Mouse (Mus musculus) right cerebral cortex, postnatal 25 days (tissue): ENCODE results near the gene Ctdspl.
A peak's percentile ranks its signal among the peaks of the same experiment; 100 is the strongest.

Source experiments
- DNase-seq: peaks from one replicate; pipeline ENCODE4 v3.0.0; 2022

The Ctdspl gene

DNA sequence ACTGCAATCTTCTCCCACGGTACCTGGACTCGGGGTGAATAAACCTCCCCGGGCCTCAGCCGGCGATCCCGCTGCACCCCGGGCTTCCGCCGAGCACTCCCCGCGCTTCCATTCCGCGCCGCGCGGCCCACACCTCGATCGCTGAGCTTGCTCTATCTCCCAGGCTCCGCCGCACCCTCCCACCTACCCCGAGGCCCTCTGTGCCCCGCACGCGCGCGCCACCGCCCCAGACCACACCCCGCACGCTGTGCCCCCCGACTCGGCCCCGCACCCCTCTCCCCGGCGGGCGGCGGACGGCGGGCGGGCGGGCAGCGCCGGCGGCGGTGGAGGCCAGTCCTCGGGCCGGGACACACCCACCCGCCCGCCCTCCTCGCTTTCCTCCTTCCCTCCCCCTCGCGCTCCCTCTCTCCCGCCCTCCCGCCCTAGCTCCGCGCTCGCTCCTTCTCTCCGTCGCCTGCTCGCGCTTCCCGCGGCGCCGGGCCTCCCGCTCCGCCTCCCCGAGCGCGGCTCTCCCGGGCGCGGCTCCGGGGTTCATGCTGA is at the start of gene Ctdspl:
Gene Ctdspl, plus strand, starts transcription at position 343 of the 540 bp plus-strand sequence.
- peak; percentile 79 for DNase-seq

DNA sequence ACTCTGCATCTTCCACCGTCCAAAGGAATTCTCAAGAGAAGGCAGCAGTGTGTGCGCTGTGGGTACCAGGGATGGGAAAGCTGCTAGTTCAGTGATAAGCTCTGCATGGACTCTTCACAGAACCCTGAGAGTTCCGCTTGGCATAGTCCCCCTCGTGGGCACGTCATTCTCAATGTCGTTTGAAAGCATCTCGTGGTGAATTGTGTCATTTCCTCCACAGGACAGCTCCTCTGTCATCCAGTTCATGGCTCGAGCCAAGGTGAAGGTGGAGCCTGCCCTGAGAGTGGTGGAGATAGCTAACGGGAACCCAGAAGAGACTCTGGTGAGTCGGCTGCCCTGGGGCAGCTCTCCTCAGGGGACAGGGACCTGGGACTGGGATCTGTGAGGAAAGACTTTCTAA is 49.4 kb upstream of the Ctdspl start:
- no peak for DNase-seq

DNA sequence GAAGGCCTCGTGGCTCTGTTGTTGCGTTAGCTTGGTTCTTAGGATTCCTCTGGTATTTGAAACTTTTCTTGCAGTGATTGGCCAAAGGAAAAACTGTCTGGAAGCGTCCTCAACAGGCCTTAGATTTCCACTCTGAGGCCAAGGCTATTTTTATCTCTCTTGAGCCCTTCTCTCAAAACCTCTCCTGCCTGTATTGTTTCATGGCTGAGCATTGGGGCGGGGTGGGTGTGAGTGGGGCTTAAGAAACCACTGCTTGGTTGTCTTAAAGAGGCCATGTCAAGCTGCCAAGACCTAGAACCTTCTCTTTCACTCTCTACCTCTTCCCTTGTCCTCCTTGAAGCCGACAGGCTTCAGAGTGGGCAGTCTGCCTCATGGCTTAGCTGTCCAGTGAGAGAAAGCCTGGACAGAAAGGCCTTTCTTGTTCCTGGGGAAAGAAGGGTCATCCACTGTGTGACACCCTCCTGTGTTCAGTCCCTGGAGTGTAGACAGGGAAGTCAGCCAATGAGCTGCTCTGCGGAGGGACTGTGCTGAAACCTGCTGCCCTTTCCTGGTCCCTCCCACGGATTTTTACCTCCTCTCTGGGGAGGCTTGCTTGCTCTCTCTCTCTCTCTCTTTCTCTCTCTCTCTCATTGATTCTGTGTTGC is 48.8 kb upstream of the Ctdspl start:
- DNase-seq: no peak

DNA sequence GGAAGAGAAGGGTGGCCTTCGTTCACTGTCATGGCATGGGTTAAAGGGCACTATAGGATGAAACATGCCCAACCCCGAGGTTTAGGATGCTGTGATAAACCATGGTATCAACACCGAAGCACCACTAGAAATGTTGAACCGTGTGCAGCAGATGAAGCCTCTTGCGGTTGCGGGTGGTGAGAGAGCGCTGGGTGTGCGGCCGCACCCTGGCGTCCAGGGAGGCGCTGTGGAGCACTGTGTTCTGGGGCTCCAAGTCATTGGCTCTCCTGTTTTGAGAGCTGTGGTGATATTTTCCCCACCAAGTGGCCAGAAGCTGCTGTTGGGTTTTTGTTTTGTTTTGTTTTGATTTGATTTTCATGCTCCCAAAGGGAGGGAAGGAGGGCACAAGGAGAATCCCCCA is 47.7 kb upstream of the Ctdspl start:
- DNase-seq: no peak

DNA sequence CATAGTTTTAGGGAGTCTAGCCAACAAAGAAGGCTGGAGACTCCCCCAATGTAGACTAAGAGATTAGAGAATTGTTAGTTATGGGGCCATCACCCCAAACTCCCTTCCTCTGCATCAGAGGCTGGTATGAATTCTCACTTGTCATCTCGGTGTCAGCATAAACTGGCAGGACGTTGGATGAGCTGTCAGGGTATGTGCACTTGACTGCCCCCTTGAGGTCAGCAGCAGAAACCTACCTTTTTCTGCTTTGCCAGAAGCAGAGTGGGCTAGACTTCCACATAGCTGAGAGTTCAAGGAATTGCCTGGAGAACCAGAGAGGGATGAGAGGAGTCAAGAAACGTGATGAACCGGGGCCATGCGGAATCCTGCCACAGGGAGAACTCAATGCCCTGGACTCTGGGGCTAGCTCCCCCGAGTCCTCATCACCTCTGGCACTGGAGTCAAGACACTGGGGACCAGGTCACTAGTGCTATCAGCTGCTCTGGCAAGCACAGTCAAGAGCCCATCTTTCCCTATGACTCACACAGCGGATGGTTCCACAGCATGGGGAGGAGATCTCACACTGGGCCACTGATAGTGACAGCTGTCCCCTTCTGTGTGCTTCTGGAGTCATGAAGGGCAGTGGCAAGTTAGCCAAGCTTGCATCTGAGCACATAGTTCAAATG is 44.8 kb upstream of the Ctdspl start:
- DNase-seq: no peak

DNA sequence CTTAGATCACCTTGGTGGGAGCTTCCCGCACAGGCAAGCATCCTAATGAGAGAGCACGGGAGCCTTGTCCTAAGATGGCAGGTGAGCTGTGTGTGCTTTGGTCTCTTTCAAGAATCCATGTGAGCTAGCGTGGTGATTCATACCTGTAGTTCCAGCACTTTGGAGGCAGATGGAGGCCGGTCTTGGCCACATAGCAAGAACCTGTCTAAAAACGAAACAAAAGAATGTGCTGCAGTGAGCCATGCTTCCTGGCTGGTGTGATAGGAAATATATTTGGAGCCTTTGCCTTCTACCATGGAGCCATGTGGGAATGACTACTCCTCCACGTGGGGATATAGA is 44.3 kb upstream of the Ctdspl start:
- peak; percentile 10 for DNase-seq

DNA sequence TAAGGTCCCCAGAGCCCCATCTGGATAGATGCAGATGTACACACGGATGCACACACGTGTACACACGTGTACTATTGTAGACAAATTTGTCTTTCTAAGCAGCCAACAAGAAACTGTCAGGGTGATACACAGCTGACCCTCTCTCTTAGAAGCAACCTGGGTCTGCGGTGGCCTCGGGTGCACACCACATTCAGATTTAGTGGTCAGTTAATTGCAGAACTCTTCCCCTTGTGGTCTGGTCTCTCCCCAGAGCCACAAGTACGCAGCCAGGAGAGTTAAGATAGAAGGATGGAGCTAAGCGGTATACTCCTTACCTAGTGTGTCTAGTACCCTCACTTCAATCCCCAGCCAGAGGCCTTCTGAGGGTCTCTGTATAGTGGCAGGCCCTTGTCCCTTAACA is 43.1 kb upstream of the Ctdspl start:
- DNase-seq: no peak

DNA sequence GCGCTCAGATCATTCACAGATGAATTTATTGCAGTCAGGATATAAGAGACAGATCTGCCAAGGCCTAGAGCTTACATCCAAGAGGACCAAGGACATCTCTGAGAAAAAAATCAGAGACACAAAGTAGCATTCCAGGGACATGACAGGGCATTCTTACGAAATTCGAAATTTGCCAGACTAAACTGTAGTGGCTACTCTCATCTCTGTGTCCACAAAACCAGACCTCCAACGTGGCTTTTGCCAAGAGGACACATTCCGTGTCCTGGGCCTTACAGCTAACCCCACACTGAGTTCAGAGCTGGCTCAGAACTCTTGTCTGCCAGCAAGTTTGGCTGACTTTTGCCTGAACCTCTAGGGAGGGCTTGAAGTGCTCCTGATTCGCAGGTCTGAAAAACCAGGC is 40.5 kb upstream of the Ctdspl start:
- DNase-seq: no peak

DNA sequence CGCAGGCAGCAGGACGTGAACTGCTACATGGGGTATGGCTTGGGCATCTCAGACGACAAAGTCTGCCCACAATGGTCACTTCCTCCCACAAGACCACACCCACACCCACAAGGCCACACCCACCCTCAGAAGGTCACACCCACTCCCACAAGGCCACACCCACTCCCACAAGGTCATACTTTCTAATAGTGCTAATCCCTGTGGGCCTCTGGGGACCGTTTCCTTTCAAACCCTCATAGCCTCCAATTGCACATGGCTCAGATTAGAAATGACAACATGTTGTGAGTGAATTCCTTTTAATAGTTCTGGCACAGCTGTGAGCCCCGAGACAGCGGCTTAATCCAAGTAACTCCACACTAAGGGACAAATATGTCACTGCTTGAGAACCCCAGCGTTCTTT is 39.1 kb upstream of the Ctdspl start:
- no peak for DNase-seq

DNA sequence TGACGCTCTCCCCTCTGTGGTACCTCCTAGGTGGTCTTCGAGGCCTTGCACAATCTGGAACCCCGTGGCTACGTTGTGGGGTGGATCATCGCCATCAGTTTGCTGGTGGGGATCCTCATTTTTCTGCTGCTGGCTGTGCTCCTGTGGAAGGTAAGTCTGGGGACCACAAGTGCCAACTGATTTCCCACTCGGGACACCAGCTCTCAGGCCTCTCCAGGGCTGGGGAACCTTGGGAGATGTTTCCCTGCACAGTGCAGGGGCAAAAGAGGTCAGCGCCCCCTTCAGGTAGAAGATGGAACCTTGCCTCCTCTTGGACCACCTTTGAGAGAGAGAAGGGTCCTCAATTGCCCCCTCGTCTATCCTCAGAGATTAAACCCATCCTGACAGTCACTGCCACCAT is 38.5 kb upstream of the Ctdspl start:
- DNase-seq: no peak

DNA sequence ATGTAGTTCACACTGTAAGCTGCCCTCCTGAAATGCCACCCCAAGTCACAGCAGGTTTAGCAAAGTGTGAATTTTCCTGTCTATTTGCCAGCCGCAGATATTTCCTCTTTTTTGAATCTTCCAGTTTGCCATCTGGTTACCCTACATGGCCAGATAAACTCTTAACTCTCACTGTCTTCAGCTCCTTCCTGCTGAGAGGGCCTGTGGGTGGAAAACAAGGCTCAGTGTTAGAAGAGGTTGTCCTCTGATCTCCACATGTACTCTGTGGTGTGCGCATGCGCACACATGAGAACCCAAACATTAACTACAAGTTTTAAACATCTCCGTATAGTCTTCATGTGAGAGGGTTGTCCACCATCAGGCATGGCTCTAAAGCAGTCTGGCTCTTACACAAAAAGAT is 36.1 kb upstream of the Ctdspl start:
- no peak for DNase-seq

DNA sequence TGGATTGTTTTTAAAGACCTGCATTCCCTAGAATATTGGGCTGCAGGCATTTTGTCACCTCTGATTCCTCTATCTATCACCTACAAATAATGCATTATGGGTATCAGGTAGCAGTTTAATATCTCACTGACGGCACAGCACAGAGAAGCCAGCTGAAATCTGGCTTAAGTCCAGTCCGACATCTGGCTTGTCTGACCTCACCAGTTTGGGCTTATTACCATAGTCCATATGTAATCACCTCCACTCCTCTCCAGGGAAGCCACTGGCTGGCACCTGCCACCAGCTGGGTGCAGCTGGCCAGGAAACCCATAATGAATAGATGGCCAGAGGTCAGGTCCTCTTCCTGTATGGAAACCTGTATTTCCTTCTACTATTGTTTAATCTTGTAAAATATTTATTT is 35.6 kb upstream of the Ctdspl start:
- DNase-seq: no peak

DNA sequence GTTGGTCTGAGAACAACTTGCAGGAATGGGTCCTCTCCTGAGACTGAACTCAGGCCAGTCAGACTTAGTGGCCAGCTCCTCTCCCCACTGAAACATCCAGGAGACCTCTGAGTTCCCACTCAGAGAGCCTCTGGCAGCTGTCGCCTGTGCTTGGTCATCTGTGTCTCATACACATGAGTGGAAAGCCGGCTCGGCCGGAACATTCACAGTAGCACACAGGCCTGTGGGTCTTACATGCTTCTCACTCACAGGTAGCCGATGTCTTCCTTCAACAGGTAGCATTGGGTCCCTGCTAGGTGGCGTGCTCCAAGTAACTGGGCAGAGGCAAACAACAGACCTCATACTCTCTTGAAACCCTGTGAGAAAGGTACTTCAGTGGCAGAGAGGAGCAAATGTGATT is 35.2 kb upstream of the Ctdspl start:
- no peak for DNase-seq

DNA sequence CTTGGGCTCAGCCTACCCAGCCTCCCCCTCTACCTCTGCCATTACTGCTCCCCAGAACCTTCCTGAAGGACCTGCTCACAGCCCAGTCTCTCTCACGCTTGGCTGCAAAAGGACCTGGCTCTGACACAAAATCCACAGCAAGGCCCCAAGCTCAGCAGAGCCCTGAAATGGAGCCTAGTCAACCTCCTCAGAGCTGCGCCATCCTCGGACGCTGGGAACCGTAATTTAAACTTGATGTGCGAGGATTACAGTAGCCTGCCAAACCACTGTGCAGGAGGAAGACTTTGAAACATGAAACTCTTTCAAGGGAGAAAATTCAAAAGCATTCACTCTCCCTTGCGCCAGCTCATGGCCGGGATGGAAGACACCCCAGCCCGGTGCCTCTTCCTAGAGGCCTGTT is 34.7 kb upstream of the Ctdspl start:
- no peak for DNase-seq

DNA sequence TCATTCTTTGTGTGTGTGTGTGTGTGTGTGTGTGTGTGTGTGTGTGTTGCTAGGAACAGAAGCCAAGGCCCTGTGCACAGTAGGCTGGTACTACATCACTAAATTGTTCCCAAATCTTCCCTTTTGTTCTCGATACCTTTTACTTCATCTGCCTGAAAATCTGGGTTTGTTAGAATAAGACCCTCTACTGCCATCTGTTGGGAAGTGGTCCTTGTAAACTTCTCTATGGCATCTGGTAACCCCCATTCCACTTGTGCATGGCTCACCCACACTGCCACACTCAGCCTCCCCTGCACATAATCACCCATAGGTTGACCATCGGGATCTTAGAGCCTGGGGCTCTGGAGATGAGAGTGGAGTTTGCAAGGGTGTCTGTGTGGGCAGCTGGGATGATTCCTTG is 31.2 kb upstream of the Ctdspl start:
- DNase-seq: no peak

DNA sequence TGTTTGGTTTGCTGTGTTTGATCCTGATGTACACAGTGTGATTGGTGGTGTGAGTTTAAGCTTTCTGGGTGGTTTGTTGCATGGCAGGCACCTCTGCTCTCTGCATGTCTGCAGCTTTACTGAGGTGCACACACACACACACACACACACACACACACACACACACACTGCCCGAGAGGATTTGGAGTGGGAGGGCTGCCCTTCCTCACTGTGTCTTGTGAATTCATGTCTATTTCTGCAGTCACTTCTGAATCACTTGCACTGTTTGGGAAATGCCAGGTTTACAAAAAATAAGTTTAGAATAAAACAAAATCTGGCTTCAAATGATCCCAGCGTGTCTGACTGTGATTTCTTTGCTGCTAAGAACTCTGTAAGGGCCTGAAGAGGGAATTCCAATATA is 25.6 kb upstream of the Ctdspl start:
- DNase-seq: no peak

DNA sequence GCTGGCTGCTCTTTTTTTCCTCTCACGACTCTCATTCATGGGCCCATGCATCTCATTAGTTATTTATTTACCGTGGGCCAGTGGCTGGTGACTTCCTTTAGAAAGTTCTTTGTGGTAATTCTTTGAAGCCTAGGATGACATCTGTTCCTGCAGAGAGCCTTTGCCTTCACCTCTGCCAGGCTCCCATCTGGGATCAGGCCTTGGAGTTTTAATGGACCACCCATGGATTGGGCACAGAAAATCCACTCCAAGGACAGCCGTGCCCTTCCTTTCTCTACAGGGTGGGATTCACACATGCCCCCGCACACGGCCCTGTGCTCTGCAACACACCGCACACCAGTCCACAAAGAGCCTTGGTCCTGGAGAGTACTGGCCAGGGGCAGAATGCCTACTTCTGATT is 24.3 kb upstream of the Ctdspl start:
- no peak for DNase-seq

DNA sequence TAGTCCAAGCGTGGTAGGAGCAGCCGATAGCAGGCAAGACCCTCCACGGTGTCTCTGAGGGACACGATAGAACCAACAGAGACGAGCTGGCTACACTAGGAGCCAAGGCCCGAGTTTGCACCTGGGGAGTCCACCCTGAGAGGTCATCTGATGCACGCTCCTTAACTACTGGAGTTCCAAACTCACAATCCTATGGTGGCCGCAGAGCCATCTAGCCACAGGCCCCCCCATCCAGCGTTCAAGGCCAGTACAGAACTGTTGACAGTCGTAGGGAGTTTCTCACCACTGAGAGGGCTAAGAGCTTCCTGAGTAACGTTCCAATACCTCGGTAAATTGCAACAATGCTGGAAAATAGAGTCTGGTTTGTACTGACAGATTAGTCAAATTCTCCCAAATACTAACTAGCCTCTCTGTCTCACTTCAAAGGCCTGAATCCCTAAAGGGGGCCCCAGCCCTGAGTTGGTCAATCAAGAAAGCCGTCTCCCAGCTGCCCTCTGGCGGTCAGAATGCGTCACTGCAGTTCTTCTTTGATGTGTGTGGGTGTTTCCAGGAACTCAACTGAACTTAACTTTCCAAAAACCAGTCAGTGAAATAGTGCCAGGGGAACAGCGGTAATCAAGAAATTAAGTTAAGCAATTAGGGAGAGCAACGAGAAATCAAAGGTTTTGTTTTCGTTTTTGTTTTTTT is 18.2 kb upstream of the Ctdspl start:
- peak; percentile 73 for DNase-seq

DNA sequence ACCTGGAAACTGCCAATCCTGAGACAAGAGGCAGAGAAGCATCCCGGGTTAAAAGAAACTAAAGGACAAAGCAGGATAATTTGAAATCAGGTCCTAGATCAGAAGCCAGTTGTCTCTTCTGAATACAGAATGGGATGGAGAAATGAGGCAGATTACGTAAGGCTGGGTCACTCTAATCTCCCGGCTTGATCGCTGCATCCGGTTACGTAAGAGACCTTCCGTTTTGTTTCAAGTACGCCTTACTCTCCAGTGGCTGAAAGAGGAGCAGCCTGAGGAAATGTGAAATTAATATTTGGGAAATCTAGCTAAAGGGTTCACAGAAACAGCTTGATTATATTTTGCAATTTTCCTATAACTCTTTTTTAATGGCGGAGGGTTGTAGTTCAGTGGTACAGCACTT is 13.2 kb upstream of the Ctdspl start:
- no peak for DNase-seq

DNA sequence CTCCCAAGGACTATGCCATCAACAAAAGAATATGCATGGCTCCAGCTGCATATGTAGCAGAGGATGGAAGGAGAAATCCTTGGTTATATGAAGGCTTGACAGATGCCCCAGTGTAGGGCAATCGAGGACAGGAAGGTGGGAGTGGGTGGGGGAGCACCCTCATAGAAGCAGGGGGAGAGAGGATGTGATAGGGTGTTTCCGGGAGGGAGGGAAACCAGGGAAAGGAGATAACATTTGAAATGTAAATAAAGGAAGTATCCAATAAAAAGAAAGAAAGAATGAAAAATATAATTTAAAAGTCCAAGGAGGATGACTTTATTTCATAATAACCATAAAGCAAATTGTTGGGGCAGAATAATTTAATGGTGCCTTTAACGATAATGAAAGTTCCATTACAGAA is 12.6 kb upstream of the Ctdspl start:
- no peak for DNase-seq

DNA sequence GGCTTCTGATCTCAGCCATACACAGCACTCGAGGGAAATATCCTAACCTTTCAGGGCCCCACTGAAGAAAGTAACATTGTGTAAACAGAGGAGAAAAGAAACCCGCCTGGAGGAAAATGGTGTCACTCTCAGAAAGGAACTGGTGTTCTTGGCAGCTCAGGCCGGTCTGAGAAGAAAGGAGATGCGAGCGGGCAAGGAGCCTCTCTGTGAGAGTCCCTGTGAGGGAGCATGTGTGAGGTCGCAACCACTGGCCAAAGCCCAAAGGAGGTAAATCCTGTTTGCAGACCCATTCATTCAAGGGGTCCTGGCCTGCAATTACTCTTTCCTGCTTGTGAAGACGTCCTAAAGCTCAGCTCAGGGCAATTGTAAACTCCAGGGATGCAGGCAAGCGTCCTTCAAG is 11.7 kb upstream of the Ctdspl start:
- DNase-seq: no peak

DNA sequence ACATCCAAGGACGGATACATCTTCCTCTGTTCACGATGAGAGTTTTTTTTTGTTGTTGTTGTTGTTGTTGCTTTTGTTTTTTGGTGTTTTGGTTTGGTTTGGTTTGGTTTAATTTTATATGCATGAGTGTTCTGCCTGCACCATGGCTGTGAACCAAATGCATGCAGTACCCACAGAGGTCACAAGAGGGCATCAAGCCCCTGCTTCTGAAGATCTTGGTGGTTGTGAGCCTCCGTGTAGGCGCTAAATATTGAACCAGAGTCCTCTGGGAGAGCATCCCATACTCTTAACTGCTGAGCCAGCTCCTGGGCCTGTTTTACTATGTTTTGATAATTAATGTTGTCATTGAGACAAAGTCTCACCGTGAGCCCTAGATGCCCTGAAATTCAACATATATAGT is 11.0 kb upstream of the Ctdspl start:
- no peak for DNase-seq

DNA sequence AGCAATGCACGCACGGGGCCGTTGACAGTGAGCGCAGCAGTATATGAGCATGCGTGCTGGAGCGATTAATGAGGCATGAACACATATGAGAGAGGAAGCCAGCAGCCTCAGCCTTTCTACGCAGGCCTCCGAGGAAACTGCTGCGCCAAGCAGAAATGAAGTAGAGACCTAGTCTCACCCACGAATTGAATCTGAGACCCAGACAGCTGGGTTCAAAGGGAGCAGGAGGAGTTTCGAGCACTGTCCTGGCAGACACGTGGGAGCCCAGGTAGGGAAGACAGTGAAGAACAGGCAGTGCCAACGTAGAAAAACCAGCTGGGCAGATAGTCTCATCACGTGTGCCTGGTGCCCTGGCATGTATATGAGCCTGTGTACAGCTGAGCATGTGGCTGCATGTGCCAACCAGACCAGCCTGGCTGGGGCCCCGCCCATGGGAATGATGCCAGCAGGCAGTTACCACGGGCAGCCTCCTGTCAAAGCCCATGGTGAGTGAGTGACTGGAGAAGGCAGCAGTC is 6.5 kb upstream of the Ctdspl start:
- DNase-seq: peak; percentile 41
